Mouse (Mus musculus): Measurements from ENCODE around the gene Gmcl1.

Gmcl1 gene

GRCm38 (mm10) chr6:86752843-86753485, 19.8 kb upstream of the Gmcl1 start:
- TF ChIP-seq GATA4 (IDR thresholded peaks at IDR 0.05; ENCODE audit: insufficient replicate concordance, low read length): no peak

GRCm38 (mm10) chr6:86750961-86751360, 17.8 kb upstream of the Gmcl1 start:
- TF ChIP-seq GATA4 (IDR thresholded peaks at IDR 0.05; ENCODE audit: insufficient replicate concordance, low read length): no peak

- TF ChIP-seq GATA4 (IDR thresholded peaks at IDR 0.05; ENCODE audit: insufficient replicate concordance, low read length): no peak
Observed at GRCm38 (mm10) chr6:86749817-86750216, 16.6 kb upstream of the Gmcl1 start.

- TF ChIP-seq GATA4 (IDR thresholded peaks at IDR 0.05; ENCODE audit: insufficient replicate concordance, low read length): no peak
Observed at GRCm38 (mm10) chr6:86747171-86747570, 14.0 kb upstream of the Gmcl1 start.

GRCm38 (mm10) chr6:86740652-86741051, 7.5 kb upstream of the Gmcl1 start:
- no peak for TF ChIP-seq GATA4 (IDR thresholded peaks at IDR 0.05; ENCODE audit: insufficient replicate concordance, low read length)

GRCm38 (mm10) chr6:86736830-86737229, 3.6 kb upstream of the Gmcl1 start:
- no peak for TF ChIP-seq GATA4 (IDR thresholded peaks at IDR 0.05; ENCODE audit: insufficient replicate concordance, low read length)

GRCm38 (mm10) chr6:86736313-86736712, 3.1 kb upstream of the Gmcl1 start:
- no peak for TF ChIP-seq GATA4 (IDR thresholded peaks at IDR 0.05; ENCODE audit: insufficient replicate concordance, low read length)

GRCm38 (mm10) chr6:86732276-86733173, 658 bp downstream of the Gmcl1 start:
- TF ChIP-seq GATA4 (IDR thresholded peaks at IDR 0.05; ENCODE audit: insufficient replicate concordance, low read length): no peak

GRCm38 (mm10) chr6:86728711-86729110, 4.5 kb downstream of the Gmcl1 start:
- no peak for TF ChIP-seq GATA4 (IDR thresholded peaks at IDR 0.05; ENCODE audit: insufficient replicate concordance, low read length)

GRCm38 (mm10) chr6:86721977-86722376, 11.2 kb downstream of the Gmcl1 start:
- TF ChIP-seq GATA4 (IDR thresholded peaks at IDR 0.05; ENCODE audit: insufficient replicate concordance, low read length): no peak

- TF ChIP-seq GATA4 (IDR thresholded peaks at IDR 0.05; ENCODE audit: insufficient replicate concordance, low read length): no peak
Observed at GRCm38 (mm10) chr6:86708072-86708774, 25.0 kb downstream of the Gmcl1 start.

GRCm38 (mm10) chr6:86702577-86702976, 30.6 kb downstream of the Gmcl1 start:
- TF ChIP-seq GATA4 (IDR thresholded peaks at IDR 0.05; ENCODE audit: insufficient replicate concordance, low read length): no peak

- TF ChIP-seq GATA4 (IDR thresholded peaks at IDR 0.05; ENCODE audit: insufficient replicate concordance, low read length): no peak
Observed at GRCm38 (mm10) chr6:86697903-86698302, 35.3 kb downstream of the Gmcl1 start.

GRCm38 (mm10) chr6:86696213-86696612, 37.0 kb downstream of the Gmcl1 start:
- no peak for TF ChIP-seq GATA4 (IDR thresholded peaks at IDR 0.05; ENCODE audit: insufficient replicate concordance, low read length)

GRCm38 (mm10) chr6:86694465-86694864, 38.7 kb downstream of the Gmcl1 start:
- TF ChIP-seq GATA4 (IDR thresholded peaks at IDR 0.05; ENCODE audit: insufficient replicate concordance, low read length): no peak

- TF ChIP-seq GATA4 (IDR thresholded peaks at IDR 0.05; ENCODE audit: insufficient replicate concordance, low read length): no peak
Observed at GRCm38 (mm10) chr6:86689671-86690070, 43.5 kb downstream of the Gmcl1 start.
